ENCODE assay signal across 8 mouse cellular contexts in the genomic region with DNA sequence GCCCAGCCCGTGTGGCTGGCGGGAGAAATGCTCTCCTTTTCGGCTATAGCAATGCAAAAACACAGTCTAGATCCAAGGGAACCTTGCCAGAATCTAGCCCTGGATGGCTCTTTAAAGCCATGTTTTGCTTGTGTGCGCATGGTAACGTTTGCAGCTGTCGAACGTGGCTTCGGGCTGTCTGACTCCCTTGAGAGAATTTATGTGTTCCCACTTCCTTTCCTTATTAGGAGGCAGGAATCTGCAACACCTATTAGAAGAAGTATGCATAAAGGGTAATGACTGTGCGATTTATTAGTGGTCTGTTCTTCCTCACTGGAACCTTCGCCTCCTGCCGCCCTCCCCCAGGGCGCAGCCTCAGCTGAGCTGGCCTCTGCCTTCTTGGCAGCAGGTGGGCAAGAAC.
A peak's percentile ranks its signal among the peaks of the same experiment; 100 is the strongest.
DNase-seq lines count a peak whose midpoint lies in the region; ATAC-seq and TF ChIP-seq lines count a peak whose summit lies in the region.

No protein-coding gene starts in this region.

- H3K4me1 ChIP-seq in midbrain, embryonic 15.5 days: peaks cover 7% of the 10 kb centered on the region; the same call in 1 of the 2 replicates
- H3K4me1 ChIP-seq in midbrain, embryonic 11.5 days (ENCODE audit: control insufficient read depth, insufficient read depth, low read length): no peaks in the 10 kb centered on the region
- H3K4me1 ChIP-seq in intestine, embryonic 15.5 days (replicated peaks): peaks cover 12% of the 10 kb centered on the region; the same call in 1 of the 2 replicates
- H3K4me1 ChIP-seq in limb, embryonic 14.5 days (ENCODE audit: control insufficient read depth, insufficient read depth, low read length): peaks cover 46% of the 10 kb centered on the region

- no peak for TF ChIP-seq POLR2A in limb, embryonic 14.5 days (IDR thresholded peaks at IDR 0.05; ENCODE audit: borderline replicate concordance, extremely low read depth, insufficient read depth, insufficient read length)

- no peaks in the 10 kb centered on the region for H3K9me3 ChIP-seq in midbrain, embryonic 15.5 days
- no peaks in the 10 kb centered on the region for H3K9me3 ChIP-seq in midbrain, embryonic 11.5 days (ENCODE audit: control insufficient read depth, low read length)
- H3K9me3 ChIP-seq in intestine, embryonic 15.5 days: no peaks in the 10 kb centered on the region
- no peaks in the 10 kb centered on the region for H3K9me3 ChIP-seq in limb, embryonic 14.5 days (ENCODE audit: control insufficient read depth, low read length)

- H3K9ac ChIP-seq in midbrain, embryonic 15.5 days: no peak overlapping the region
- H3K9ac ChIP-seq in midbrain, embryonic 11.5 days (ENCODE audit: low read length): no peak overlapping the region
- no peak overlapping the region for H3K9ac ChIP-seq in intestine, embryonic 15.5 days
- no peak overlapping the region for H3K9ac ChIP-seq in limb, embryonic 14.5 days (ENCODE audit: low read depth, low read length, severe bottlenecking)

- no peaks in the 10 kb centered on the region for H3K27me3 ChIP-seq in midbrain, embryonic 15.5 days (replicated peaks)
- H3K27me3 ChIP-seq in midbrain, embryonic 11.5 days (ENCODE audit: control insufficient read depth, insufficient read depth, low read length): no peaks in the 10 kb centered on the region
- H3K27me3 ChIP-seq in intestine, embryonic 15.5 days (replicated peaks): no peaks in the 10 kb centered on the region
- no peaks in the 10 kb centered on the region for H3K27me3 ChIP-seq in limb, embryonic 14.5 days (ENCODE audit: control insufficient read depth, insufficient read depth, low read length)

- no peak overlapping the region for H3K4me3 ChIP-seq in midbrain, embryonic 15.5 days
- no peak overlapping the region for H3K4me3 ChIP-seq in midbrain, embryonic 11.5 days (ENCODE audit: low read depth, low read length)
- H3K4me3 ChIP-seq in intestine, embryonic 15.5 days (replicated peaks): no peak overlapping the region
- H3K4me3 ChIP-seq in limb, embryonic 14.5 days (replicated peaks; ENCODE audit: low read length): no peak overlapping the region

- WGBS in midbrain, embryonic 15.5 days: 52% methylated on average over 12 of the region's 12 CpGs
- WGBS in midbrain, embryonic 11.5 days: 71% methylated on average over 12 of the region's 12 CpGs
- 12% methylated on average over 12 of the region's 12 CpGs for WGBS in intestine, embryonic 15.5 days
- 3% methylated on average over 12 of the region's 12 CpGs for WGBS in limb, embryonic 14.5 days

- DNase-seq in midbrain, embryonic 11.5 days (ENCODE audit: low spot score, missing footprints): no peak
- peak; percentile 78 for DNase-seq in fat pad, adult 2 months (ENCODE audit: extremely low read depth, low read depth, low spot score)
- peak; percentile 97 for DNase-seq in limb, embryonic 14.5 days (ENCODE audit: low spot score)
- DNase-seq in right cerebral cortex, postnatal 36 days (ENCODE audit: low spot score in 2 of 2): no peak
- no peak for DNase-seq in spleen, postnatal 14 days (ENCODE audit: low spot score in 2 of 2)

- ATAC-seq in midbrain, embryonic 15.5 days (replicated peaks): peak; percentile 37; the same call in 1 of the 2 replicates
- no peak for ATAC-seq in midbrain, embryonic 11.5 days (ENCODE audit: low FRiP score)
- ATAC-seq in intestine, embryonic 15.5 days: peak; percentile 78
- ATAC-seq in limb, embryonic 14.5 days (ENCODE audit: low FRiP score, low read depth): peak; percentile 88
- no peak for ATAC-seq in cerebellum, adult (ENCODE audit: insufficient number of reproducible peaks, low FRiP score, low TSS enrichment)

- no peaks in the 10 kb centered on the region for H3K36me3 ChIP-seq in midbrain, embryonic 15.5 days (replicated peaks)
- no peaks in the 10 kb centered on the region for H3K36me3 ChIP-seq in midbrain, embryonic 11.5 days (ENCODE audit: control insufficient read depth, insufficient read depth, low read length)
- H3K36me3 ChIP-seq in intestine, embryonic 15.5 days: no peaks in the 10 kb centered on the region
- H3K36me3 ChIP-seq in limb, embryonic 14.5 days (ENCODE audit: control insufficient read depth, insufficient read depth, low read length): no peaks in the 10 kb centered on the region

- H3K4me2 ChIP-seq in midbrain, embryonic 15.5 days: no peak overlapping the region
- H3K4me2 ChIP-seq in midbrain, embryonic 11.5 days: no peak overlapping the region
- H3K4me2 ChIP-seq in intestine, embryonic 15.5 days (replicated peaks): peak overlapping the region; percentile 5; the same call in 1 of the 2 replicates
- peak overlapping the region; percentile 39 for H3K4me2 ChIP-seq in limb, embryonic 14.5 days (replicated peaks; ENCODE audit: low read depth, low read length, severe bottlenecking)

- no peak overlapping the region for H3K27ac ChIP-seq in midbrain, embryonic 15.5 days
- H3K27ac ChIP-seq in midbrain, embryonic 11.5 days (ENCODE audit: low read depth, low read length): no peak overlapping the region
- H3K27ac ChIP-seq in intestine, embryonic 15.5 days: peak overlapping the region; percentile 75
- peak overlapping the region; percentile 84 for H3K27ac ChIP-seq in limb, embryonic 14.5 days (replicated peaks; ENCODE audit: low read depth, low read length)

Comparison
In these comparisons a context has a peak if more than half of its experiments do, and no peak if none do; other contexts are left out.
1. ATAC-seq: peak in midbrain, embryonic 15.5 days (single experiment), intestine, embryonic 15.5 days (single experiment) and limb, embryonic 14.5 days (single experiment); none in midbrain, embryonic 11.5 days (single experiment) and cerebellum, adult (single experiment).
2. H3K27ac ChIP-seq: peak in intestine, embryonic 15.5 days (single experiment) and limb, embryonic 14.5 days (single experiment); none in midbrain, embryonic 15.5 days (single experiment) and midbrain, embryonic 11.5 days (single experiment).
3. H3K4me2 ChIP-seq: peak in intestine, embryonic 15.5 days (single experiment) and limb, embryonic 14.5 days (single experiment); none in midbrain, embryonic 15.5 days (single experiment) and midbrain, embryonic 11.5 days (single experiment).
4. DNase-seq: peak in fat pad, adult 2 months (single experiment) and limb, embryonic 14.5 days (single experiment); none in midbrain, embryonic 11.5 days (single experiment), right cerebral cortex, postnatal 36 days (0 of 2) and spleen, postnatal 14 days (0 of 2).